Mouse (Mus musculus) lung, adult 2 months (tissue): ENCODE results near the gene Hist1h4i. TPM values are rescaled to one million over a fixed set of nuclear protein-coding genes. Genes with fewer than 3 reads are reported as not detected.

Experiments used
- DNase-seq: peaks from one replicate; pipeline ENCODE4 v3.0.0; 2022
- H3K4me1 ChIP-seq: fragments of 200-500 bp; 2 replicates; pipeline ENCODE4 v1.6.1; 2011; ENCODE audit warnings: low read length; ENCODE audit not compliant: control insufficient read depth, insufficient read depth
- H3K4me3 ChIP-seq: fragments of 200-500 bp; replicated peaks from 2 replicates; pipeline ENCODE3; 2011; ENCODE audit warnings: low read depth, mild to moderate bottlenecking, control low read depth, low read length; ENCODE audit errors: extremely low read depth
- CTCF ChIP-seq: fragments of 200-500 bp; IDR thresholded peaks from 2 replicates; pipeline ENCODE4 v1.5.1; 2011; ENCODE audit warnings: mild to moderate bottlenecking, low read length, control low read depth; ENCODE audit not compliant: insufficient read depth
- POLR2A ChIP-seq: fragments of 200-500 bp; IDR thresholded peaks from 2 replicates; pipeline ENCODE4 v1.6.1; 2011; ENCODE audit warnings: low read depth, mild to moderate bottlenecking, control low read depth, low read length, borderline replicate concordance; ENCODE audit errors: extremely low read depth
- WGBS: fragments of 180-500 bp; shearing (Covaris S2); methylation state at CpG from one replicate; pipeline ENCODE4 v1.1.7; 2018; 5-methylcytosine and 5-hydroxymethylcytosine counted together
- polyA plus RNA-seq: library from polyadenylated mRNA; depleted of rRNA; stranded (reverse); fragments of >200 nt; gene quantifications from 2 replicates; pipeline ENCODE4 v1.2.3, GENCODE M21; 2012

Hist1h4i gene
- polyA plus RNA-seq, 1 experiment, result 5.1 TPM

DNA sequence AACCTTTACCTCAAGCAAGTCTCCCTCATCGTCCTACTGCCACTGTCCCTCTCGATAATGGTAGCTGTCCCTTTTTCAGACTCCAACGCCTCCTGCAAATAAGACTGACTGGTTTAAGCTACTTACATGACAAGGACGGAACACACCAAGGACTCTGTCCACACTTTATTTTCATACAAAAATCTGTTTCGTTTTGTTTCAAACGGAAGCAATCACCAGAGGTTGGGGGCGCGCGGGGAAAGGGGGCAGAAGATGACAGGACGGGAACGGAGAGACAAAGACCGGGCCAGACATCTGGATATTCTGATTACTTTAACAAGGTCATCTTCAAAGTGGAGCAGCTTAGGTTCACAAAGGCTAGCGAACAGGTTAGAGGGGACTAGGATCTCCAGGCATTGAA, 27.4 kb downstream of the Hist1h4i start:
- WGBS, result 15% methylated on average over 13 of the region's 13 CpGs
- Histone ChIP-seq H3K4me1 (peaks cover 4% of the 10 kb centered on the region), H3K4me3 (no peak overlapping the region)
- no peak for TF ChIP-seq CTCF
- TF ChIP-seq POLR2A, result no peak
- DNase-seq, result no peak

DNA sequence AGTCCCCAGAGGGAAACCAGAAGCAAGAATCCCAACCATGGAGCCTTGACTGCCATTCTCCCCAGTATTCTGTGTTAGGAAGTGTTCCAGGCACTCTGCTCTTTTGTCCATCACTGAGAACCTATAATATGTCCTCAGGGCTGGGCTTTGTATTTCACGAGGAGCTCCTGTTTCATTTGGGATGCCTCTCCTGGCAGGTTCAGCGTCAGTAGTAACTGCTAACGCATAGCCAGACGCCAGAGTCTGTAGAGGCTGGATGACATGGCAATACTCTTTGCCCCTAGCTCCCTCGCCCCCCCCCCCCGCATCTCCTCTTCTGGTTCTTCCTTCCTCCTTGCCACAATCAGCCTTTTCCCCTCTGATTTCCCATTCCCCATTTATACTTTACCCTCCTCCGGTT, 31.5 kb downstream of the Hist1h4i start, which contains the start of gene Prss16:
Prss16 (minus strand) TSS at position 101 of the 400 bp plus-strand sequence.
- WGBS, result 39% methylated on average over 7 of the region's 7 CpGs
- DNase-seq, result no peak

DNA sequence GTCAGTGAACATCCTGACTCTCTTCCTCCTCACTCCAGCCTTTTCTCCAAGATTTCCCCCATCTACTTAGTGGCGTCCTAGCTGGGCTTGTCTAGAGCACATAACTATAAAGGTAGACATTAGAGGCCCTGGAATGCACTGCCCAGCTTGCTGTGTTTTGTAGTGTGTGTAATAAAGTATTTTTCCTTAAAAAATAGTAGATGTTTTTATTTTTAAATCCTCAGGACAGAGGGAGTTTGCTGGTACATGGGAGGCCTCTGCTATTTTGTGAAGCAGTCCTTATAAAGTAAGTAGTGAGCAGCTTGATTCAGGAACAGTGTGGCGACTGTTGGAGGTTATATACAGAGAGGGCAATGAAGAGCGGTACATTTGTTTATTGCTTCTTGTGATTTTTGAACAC, 32.5 kb downstream of the Hist1h4i start:
- no peak overlapping the region for H3K4me3 ChIP-seq
- TF ChIP-seq CTCF, result no peak
- TF ChIP-seq POLR2A, result no peak
- no peaks in the 10 kb centered on the region for H3K4me1 ChIP-seq
- no peak for DNase-seq
- WGBS, result 80% methylated on average over 3 of the region's 3 CpGs

More for the DNA sequence above, 31.5 kb downstream of the Hist1h4i start, which contains the start of gene Prss16:
- no peak for TF ChIP-seq POLR2A
- TF ChIP-seq CTCF, result no peak
- Histone ChIP-seq H3K4me3 (no peak within 1 kb of the TSS), H3K4me1 (peaks cover 4% of the 10 kb centered on the region)

DNA sequence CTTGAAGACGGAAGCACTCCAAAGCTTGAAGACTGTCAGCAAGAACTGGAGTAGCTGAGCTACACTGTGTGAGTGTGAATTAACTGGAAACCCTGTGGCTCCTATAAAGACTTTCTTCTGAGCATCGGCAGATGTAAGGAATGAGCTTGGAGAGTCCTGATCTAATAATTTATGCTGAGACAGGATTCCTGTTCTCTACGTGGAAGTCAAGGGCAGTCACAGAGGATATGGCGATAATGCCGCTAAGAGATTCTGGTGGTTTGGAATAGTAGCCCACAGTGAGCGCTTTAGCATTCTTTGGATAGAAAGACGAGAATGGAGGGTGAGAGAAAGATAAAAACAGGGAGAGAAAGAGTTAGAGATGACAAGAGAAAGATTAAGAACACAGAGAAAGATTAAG, 33.3 kb downstream of the Hist1h4i start:
- no peaks in the 10 kb centered on the region for H3K4me1 ChIP-seq
- TF ChIP-seq POLR2A, result no peak
- no peak for TF ChIP-seq CTCF
- WGBS, result 60% methylated on average over 7 of the region's 7 CpGs
- no peak for DNase-seq
- no peak overlapping the region for H3K4me3 ChIP-seq

DNA sequence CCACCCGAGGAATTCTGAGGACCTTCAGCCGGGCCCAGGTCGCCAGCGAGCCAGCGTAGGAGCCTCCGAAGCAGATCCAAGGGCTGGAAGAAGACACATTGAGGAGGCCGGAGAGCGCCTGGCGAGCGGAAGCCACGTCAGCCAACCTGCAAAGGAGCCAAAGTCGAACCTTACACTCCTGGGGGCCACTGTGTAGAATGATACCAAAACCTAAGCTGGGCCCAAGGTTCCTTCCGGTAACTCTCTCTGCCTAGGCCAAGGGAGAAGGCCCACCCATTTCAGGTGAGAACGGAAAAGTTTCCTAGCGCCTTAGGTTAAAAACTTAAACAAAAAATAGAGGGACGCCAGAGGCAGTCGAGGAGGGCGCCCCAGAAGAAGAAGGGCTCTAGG, 34.0 kb downstream of the Hist1h4i start:
- no peak overlapping the region for H3K4me3 ChIP-seq
- WGBS, result 15% methylated on average over 18 of the region's 18 CpGs
- H3K4me1 ChIP-seq, result no peaks in the 10 kb centered on the region
- TF ChIP-seq CTCF (no peak), POLR2A (no peak)
- DNase-seq, result no peak

DNA sequence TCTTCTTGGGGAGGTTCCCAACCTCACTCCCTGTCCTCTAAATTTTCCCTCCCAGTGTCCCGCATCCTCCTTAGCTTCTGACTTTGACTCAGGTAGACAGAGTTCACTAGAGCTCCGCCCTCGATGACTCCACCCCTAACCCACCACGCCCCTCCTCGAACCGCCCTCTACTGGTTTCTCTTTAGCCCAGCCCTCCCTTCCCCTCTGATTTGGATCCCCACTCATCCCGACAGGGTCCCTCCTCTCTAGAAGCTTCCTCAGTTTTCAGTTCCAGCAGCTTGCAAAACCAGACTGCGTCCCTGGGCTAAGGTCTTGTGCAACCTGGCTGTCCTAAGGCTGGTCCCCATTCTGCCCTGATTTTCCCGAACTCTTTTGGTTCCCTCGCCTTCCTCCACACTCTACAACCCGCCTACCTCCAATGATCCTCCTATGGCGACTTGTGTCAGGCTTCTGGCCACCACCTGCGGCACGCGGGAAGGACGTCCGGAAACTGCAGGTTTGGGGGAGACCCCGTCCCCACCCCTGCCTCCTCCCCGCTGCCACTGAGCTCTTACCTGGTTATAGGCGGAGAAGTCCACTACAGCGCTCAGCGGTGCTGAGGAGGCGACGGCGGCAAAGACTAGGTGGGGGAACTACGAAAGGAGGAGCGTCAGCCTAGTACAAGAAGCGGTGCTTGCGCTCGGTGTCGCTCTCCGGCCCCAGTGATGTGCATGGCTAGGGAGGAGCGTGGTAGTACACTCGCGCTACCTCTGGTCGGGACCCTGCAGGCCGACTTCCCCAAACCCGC, 34.6 kb downstream of the Hist1h4i start:
- no peaks in the 10 kb centered on the region for H3K4me1 ChIP-seq
- peak overlapping the region; percentile 63 for H3K4me3 ChIP-seq
- no peak for TF ChIP-seq POLR2A
- no peak for TF ChIP-seq CTCF
- WGBS, result 1% methylated on average over 38 of the region's 38 CpGs
- DNase-seq, result no peak

DNA sequence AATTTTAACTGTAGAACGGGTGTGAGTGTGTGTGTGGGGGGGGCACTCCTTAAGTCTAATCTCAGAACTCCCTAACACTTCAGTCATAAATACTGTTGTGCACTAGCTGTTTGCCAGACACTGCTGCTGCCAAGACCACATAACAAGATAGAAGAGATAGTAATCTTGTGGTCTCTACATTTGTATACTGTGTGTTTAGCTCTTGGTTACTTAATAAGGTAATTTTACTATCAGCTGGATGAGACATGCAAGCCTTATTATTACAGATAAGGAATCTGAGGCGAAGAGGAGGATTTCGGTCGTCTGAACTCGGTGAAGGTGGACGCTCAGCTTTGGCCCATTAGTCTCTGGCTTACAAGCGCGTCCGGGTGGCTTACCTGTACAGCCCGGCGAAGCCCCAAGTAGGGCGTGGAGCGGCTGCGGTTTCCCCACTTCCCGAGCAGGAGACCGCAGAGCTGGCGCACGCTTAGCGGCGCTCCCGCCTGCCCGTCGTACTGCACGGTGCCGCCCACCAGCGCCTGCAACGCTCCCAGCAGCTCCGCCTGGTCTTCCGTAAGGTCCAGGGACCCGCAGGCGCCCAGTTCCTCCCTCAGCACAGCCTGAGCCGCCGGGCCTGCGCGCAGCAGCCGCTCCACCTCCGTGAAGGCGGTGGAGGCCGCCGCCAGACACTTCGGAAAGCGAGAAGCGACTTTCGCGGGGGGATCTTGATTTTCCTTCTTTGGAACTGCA, 35.4 kb downstream of the Hist1h4i start:
- no peaks in the 10 kb centered on the region for H3K4me1 ChIP-seq
- WGBS, result under 1% methylated on average over 45 of the region's 45 CpGs
- peak; percentile 54 for DNase-seq
- no peak for TF ChIP-seq POLR2A
- no peak for TF ChIP-seq CTCF
- peak overlapping the region; percentile 63 for H3K4me3 ChIP-seq

DNA sequence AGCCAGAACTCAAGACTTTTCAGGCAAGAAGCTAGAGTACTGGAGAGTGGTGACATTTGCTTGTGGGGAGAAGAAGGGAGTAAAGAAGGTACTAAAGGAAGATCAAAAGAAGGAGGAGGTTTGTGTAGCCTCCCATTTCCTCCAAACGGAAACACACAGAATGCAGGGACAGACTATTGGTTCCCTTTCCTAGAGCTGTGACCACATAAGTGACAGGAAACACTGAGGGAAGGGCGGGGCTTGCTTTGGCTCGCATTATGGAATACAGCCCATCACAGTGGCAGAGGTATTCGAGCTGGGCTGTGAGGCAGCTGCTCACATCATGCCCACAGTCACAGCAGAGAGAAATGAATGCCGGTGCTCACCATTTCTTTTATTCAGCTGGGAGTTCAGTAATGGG, 39.3 kb downstream of the Hist1h4i start:
- no peak for TF ChIP-seq CTCF
- TF ChIP-seq POLR2A, result no peak
- H3K4me3 ChIP-seq, result no peak overlapping the region
- no peak for DNase-seq
- WGBS, result 20% methylated on average over 5 of the region's 5 CpGs
- H3K4me1 ChIP-seq, result 0 out of 2 replicates have a peak, but pooled peaks cover 2% of the 10 kb centered on the region

DNA sequence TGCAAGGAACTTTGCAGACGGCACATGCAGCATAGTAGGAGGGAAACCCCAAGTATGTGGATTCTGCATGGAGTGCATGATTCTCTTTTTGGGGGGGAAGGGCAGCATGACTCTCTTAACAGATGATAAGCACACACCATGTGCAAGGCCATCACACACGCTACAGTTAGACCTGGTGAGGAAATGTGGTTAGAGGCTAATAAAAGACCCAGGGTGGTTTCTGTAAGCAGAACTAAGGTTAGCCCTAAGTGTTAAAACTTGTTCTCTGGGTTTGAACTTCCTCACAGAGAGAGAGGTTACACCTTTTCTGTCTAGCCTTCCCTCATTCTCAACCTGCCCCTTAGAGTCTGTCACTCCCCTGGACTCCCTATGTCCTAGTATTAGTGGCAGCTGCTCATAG, 39.8 kb downstream of the Hist1h4i start:
- no peak overlapping the region for H3K4me3 ChIP-seq
- 78% methylated on average over 2 of the region's 2 CpGs for WGBS
- H3K4me1 ChIP-seq, result 0 out of 2 replicates have a peak, but pooled peaks cover 3% of the 10 kb centered on the region
- DNase-seq, result no peak
- no peak for TF ChIP-seq CTCF
- TF ChIP-seq POLR2A, result no peak

DNA sequence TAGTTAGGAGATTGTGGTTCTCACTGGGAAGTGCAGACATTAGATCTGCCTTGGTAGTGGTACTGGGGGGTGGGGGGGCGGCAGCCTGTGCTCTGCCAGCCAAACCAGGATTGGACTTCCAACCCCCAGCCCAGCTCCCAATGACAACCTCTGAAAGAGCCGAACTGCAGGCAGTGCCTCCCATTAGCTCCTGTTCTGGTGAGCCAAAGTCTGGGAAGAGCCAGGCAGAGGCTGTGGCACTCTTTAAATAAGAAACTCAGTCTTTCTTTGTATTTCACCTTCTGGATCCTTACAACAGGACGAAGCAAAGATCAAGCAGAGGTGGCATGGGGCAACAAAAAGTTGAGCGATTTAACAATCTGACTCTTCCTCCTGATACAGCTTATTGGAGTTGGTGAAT, 42.0 kb downstream of the Hist1h4i start:
- Histone ChIP-seq H3K4me3 (no peak overlapping the region), H3K4me1 (peaks cover 6% of the 10 kb centered on the region; the same call in 1 of the 2 replicates)
- DNase-seq, result no peak
- WGBS, result 53% methylated on average over 4 of the region's 4 CpGs
- TF ChIP-seq CTCF (no peak), POLR2A (no peak)
